Mouse (Mus musculus): Measurements from ENCODE around the gene Herc4. TPM values are rescaled to one million over a fixed set of nuclear protein-coding genes. Genes with fewer than 3 reads are reported as not detected.

Herc4 gene
- polyA plus RNA-seq, 1 experiment from 2014 or later, result 49.6 TPM

Other genes with a start within 250 kb of the Herc4 start
- gene Hnrnph3, start 219.6 kb upstream of the Herc4 start, polyA plus RNA-seq (2016; fragmentation: Nextera tagmentation; extraction: Ambion mirVana), result 260 and 265 TPM in 2 replicates
- 0.96 and 1.1 TPM in 2 replicates for gene Pbld2, start 219.5 kb upstream of the Herc4 start, polyA plus RNA-seq (2016; fragmentation: Nextera tagmentation; extraction: Ambion mirVana)
- 1.1 and 1.2 TPM in 2 replicates for gene Pbld1, start 183.6 kb upstream of the Herc4 start, polyA plus RNA-seq (2016; fragmentation: Nextera tagmentation; extraction: Ambion mirVana)
- gene Atoh7, start 144.2 kb upstream of the Herc4 start, polyA plus RNA-seq (2016; fragmentation: Nextera tagmentation; extraction: Ambion mirVana), result 0.47 and 0.79 TPM in 2 replicates
- not detected in 2 replicates for gene Mypn, start 39.9 kb upstream of the Herc4 start, polyA plus RNA-seq (2016; fragmentation: Nextera tagmentation; extraction: Ambion mirVana)
- gene Sirt1, start 137.9 kb downstream of the Herc4 start, polyA plus RNA-seq (2016; fragmentation: Nextera tagmentation; extraction: Ambion mirVana), result 6.1 and 6.9 TPM in 2 replicates
- gene Dnajc12, start 138.6 kb downstream of the Herc4 start, polyA plus RNA-seq (2016; fragmentation: Nextera tagmentation; extraction: Ambion mirVana), result 7.4 and 9.1 TPM in 2 replicates
- gene Gm7075, start 178.0 kb downstream of the Herc4 start, polyA plus RNA-seq (2016; fragmentation: Nextera tagmentation; extraction: Ambion mirVana), result not detected in 2 replicates
- gene Ctnna3, start 186.3 kb downstream of the Herc4 start, polyA plus RNA-seq (2016; fragmentation: Nextera tagmentation; extraction: Ambion mirVana), result 0.34 TPM in 1 of 2 replicates, not detected in the other